Mouse (Mus musculus) thymus, postnatal 0 days (tissue): ENCODE measurements around the gene Atxn7l3. TPM values are rescaled to one million over a fixed set of nuclear protein-coding genes. Genes with fewer than 3 reads are reported as not detected.
"Not testable (repeated sequence)": the region's sequence is repeated elsewhere in the genome, so short reads cannot be mapped to it uniquely, and the experiment has no call there.

Source experiments
- DNase-seq: peaks from one replicate; pipeline ENCODE4 v3.0.0-alpha.2; 2015; ENCODE audit warnings: low spot score
- polyA plus RNA-seq: library from polyadenylated mRNA; unstranded; fragments of >200 nt; fragmentation: Nextera tagmentation; extraction: Ambion mirVana; gene quantifications from 2 replicates; pipeline ENCODE4 v1.2.1, GENCODE M21; 2015

Gene Atxn7l3
- polyA plus RNA-seq, 1 experiment from 2014 or later: 15.4 TPM

DNA sequence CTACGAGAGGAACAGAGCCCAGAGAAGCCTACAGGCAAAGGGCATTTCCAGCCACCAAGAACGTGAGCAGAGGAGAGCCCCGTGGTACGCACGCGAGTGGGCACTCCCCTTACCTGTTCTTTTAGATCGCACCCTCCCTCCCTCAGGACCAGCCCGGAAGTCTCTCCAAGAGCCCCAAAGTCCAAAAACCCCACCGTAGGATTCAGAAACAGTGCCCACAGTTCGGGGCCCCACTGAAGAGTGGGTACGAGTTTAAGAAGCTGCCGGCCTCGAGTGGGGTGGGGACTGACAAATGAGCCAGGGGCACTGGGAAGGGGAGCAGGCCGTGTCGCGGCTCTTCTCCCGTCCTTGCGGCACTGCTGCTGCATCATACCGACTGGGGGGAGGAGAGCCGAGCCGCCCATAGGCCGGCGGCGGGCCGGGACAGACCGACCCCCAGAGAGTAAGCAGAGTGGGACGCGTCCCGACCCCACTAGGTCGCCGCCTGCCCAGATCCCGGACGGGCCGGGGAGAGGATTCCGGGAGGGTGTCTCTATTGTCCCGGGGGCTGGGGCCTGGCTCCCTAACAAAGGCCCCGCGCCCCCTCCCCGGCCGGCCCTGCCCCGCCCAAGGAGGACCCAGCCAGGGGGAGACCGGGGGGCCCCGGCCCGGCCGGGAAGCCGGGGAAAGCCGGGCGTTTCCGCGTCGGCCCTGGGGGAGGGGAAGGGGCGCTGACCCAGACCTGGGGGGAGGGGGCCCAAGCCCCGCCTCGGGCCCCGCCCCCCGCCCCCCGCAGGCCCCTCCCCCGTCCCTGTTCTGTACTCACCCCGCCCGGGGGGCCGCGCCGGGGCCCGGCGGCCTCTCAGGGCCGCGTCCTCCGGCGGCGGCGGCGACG, 596 bp downstream of the Atxn7l3 start:
- DNase-seq: peak; percentile 71

DNA sequence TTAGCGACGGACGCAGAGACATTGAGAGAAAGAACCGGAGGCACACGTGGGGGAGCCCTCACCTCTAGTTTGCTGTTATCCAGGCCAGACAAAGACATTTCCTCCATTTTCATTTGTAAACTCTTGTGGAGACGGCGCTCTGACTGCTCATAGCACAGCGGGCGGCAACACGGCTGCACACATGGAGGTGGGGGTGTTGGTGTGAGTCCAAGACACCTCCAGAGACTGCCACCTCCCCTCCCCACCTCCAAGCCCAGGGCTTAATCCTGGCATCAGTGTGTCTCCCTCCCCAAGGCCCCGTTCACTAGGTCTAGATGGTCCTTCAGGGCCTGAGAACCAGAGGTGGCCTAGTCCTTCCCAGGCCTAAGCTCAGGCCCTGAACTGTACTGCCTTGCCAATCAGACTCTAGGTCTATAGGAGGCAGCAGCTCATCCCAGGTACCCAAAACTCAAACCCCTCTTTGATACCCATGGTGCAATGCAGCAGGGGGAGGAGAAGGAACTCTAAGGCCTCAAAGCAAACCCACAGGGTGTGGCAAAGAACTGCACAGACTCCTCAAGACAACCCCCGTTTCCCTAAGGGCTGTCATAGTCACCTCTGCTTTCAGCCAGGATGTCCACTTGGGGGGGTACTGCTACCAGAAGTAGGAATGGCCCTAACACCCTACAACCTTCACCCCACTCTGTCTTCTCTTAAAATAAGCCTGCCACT, 1.4 kb downstream of the Atxn7l3 start:
- peak; percentile 84 for DNase-seq

- no peak for DNase-seq
Observed at GRCm38 (mm10) chr11:102294416-102294815, 2.0 kb downstream of the Atxn7l3 start.

DNA sequence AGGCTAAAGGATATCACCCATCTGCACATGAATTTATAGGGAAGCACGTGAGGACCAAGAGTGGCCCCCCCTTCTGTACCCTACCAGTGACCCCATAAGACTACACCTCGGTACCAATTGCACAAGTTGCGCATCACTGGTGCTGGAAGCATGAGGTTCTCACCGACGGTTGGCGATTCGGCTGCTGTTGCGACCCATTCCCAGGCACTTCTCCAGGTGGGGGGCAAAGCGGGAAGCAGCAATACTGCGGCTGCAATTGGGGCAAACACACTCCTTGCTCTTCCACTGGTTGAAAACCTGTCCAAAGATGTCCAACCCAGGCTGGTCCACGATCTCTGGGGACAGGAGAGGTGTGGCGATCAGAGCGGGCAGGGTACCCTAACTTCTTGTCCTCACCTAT, 2.5 kb downstream of the Atxn7l3 start:
- no peak for DNase-seq

GRCm38 (mm10) chr11:102291051-102291535, 5.3 kb downstream of the Atxn7l3 start:
- DNase-seq: no peak

- no peak for DNase-seq
Observed at GRCm38 (mm10) chr11:102290141-102290540, 6.3 kb downstream of the Atxn7l3 start.

DNA sequence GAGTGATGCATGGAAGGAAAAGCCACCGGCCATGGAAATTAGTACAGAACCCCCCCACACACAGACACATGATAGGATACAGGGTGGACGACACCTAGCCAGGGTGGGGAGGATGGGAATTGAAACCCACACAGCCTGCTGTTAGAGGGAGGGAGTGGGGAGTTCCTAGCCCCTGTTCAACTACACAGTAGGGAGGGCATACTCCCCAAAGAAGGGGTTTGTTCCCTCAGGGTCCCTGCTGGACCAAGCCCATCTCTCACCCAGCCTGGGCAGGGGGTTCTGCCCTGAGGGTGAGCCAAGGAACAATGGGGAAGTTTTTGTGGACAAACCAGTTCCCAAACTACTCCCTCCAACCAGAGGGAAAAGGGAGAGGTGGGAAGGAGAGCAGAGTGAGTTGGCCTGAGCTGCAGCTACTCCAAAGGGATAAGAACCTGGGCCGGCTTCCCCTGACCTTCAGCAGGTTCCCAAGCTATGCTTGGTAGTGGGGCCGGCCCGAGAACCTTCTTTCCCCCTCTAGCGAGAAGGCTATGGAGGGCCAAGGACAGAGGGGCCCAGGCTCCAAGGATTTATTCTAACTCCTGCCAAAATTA, 6.8 kb downstream of the Atxn7l3 start:
- DNase-seq: no peak

GRCm38 (mm10) chr11:102288913-102289312, 7.5 kb downstream of the Atxn7l3 start:
- no peak for DNase-seq

- no peak for DNase-seq
Observed at GRCm38 (mm10) chr11:102288027-102288804, 8.2 kb downstream of the Atxn7l3 start.

DNA sequence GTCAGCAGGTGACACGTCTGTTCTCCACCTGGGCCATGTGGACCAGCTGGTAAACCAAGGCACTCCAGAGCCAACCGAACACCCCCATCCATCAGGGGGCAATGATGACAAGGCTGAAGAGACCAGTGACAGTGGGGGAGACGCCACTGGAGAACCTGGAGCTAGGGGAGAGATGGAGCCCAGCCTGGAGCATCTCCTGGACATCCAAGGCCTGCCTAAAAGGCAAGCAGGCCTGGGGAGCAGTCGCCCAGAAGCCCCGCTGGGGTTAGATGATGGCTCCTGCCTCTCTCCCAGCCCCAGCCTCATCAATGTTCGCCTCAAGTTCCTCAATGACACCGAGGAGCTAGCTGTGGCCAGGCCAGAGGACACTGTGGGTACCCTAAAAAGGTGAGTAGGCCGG, 8.9 kb downstream of the Atxn7l3 start:
- no peak for DNase-seq

DNA sequence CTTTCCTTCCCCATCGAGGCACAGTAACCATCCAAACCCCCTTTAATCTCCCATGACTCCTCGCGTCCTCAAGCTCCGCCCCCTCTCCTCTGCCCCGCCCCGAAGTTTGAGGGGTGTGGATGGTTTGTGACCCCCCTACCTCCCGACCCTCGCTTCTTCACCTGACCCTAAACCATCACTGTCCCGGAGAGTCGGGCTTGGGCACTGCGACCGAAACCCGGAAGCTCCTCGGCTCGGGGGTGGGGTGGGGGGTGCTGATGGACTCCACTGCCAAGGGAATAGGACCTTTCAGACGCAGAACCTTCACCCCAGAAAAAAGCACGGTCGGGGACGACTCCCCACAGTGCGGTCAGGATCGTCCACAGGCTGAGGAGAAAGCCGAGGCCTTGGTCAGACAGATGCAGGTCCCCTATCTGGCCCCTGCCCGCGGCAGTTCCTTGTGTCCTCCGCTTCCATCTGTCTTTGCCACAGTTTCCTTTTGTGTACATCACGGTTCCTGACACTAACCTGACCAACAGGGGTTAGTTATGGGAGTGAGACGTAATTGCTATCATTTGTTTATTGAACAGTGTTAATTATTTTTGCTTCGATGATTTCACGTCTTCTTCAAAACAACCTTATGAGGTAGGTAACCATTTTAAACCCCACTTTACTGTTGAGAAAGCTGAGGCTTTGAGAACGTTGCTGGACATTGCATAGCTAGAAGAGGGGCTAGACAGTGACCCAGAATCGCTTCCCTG, 11.2 kb downstream of the Atxn7l3 start:
- DNase-seq: no peak

GRCm38 (mm10) chr11:102284501-102285094, 11.8 kb downstream of the Atxn7l3 start, which contains the start of gene Tmub2:
Gene Tmub2 (plus strand): TSS chr11:102284931.
- DNase-seq: peak; percentile 98

- no peak for DNase-seq
Observed at GRCm38 (mm10) chr11:102283922-102284321, 12.5 kb downstream of the Atxn7l3 start.

- DNase-seq: not testable (repeated sequence)
Observed at GRCm38 (mm10) chr11:102280267-102280666, 16.2 kb downstream of the Atxn7l3 start.

- no peak for DNase-seq
Observed at GRCm38 (mm10) chr11:102279595-102279994, 16.8 kb downstream of the Atxn7l3 start.

GRCm38 (mm10) chr11:102277754-102278153, 18.7 kb downstream of the Atxn7l3 start:
- no peak for DNase-seq

DNA sequence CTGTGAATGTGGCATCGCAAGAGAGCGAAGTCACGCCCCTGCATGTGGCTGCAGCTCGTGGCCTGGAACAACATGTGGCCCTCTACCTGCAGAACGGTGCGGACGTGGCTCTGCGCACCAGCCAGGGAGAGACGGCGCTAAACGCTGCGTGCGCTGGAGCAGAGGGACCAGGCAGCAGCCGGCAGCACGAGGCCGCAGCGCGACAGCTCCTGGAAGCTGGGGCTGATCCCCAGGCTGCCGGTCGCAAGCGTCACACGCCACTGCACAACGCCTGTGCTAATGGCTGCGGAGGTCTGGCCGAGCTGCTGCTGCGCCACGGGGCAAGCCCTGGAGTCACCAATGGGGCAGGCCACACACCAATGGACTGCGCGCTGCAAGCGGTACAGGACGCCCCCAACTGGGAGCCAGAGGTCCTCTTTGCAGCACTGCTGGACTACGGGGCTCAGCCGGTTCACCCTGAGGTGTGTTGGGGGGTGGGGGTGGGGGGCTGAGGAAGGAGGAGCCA, 20.0 kb downstream of the Atxn7l3 start:
- peak; percentile 21 for DNase-seq

- DNase-seq: no peak
Observed at GRCm38 (mm10) chr11:102268520-102269244, 27.7 kb downstream of the Atxn7l3 start, which contains the start of gene Asb16. Gene Asb16 (plus strand): TSS chr11:102268743.

DNA sequence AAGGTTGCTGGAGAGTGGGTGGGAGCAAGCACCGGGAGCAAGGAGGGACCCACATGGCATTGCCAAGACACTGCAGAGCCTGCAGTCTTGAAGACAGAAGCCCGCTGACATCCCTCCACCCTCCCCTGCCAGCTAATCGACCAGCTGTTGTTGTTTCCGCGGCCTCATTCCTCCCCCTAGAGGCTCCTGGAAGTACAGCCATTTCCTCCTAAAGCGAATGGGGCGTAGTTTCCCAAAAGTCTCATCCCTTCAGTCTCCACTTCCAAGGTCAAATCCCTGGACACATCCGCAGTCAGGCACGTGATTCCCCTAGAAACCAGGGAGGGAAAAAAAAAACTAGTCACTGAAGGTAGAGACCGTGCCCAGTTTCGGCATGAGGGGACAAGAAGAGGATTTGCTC, 29.0 kb downstream of the Atxn7l3 start:
- peak; percentile 68 for DNase-seq
